Mouse (Mus musculus) heart, embryonic 10.5 days (tissue): Measurements from ENCODE around the gene Flywch1. TPM values are rescaled to one million over a fixed set of nuclear protein-coding genes. Genes with fewer than 3 reads are reported as not detected.

Experiments
- DNase-seq: peaks from one replicate; pipeline ENCODE4 v3.0.0-alpha.2; 2017; ENCODE audit warnings: low spot score
- H3K27ac ChIP-seq: fragments of 300-500 bp; sonication (generic); 2 replicates; pipeline ENCODE4 v1.5.1; 2016; ENCODE audit warnings: mild to moderate bottlenecking
- H3K27me3 ChIP-seq: fragments of 300-500 bp; sonication (generic); 2 replicates; pipeline ENCODE4 v1.6.1; 2016; ENCODE audit warnings: mild to moderate bottlenecking; ENCODE audit not compliant: poor library complexity, insufficient read depth, severe bottlenecking
- H3K36me3 ChIP-seq: fragments of 300-500 bp; sonication (generic); 2 replicates; pipeline ENCODE4 v1.6.1; 2016; ENCODE audit warnings: mild to moderate bottlenecking, moderate library complexity
- H3K4me1 ChIP-seq: fragments of 300-500 bp; sonication (generic); 2 replicates; pipeline ENCODE4 v1.6.1; 2016; ENCODE audit warnings: mild to moderate bottlenecking
- H3K4me3 ChIP-seq: fragments of 300-500 bp; sonication (generic); 2 replicates; pipeline ENCODE4 v1.5.1; 2016; ENCODE audit warnings: mild to moderate bottlenecking, moderate library complexity
- H3K9me3 ChIP-seq: fragments of 300-500 bp; sonication (generic); 2 replicates; pipeline ENCODE4 v1.6.1; 2016; ENCODE audit warnings: mild to moderate bottlenecking, moderate library complexity
- WGBS: fragments of 180-500 bp; shearing (Covaris S2); methylation state at CpG from one replicate; pipeline ENCODE4 v1.1.7; 2016; 5-methylcytosine and 5-hydroxymethylcytosine counted together
- polyA plus RNA-seq: library from polyadenylated mRNA; unstranded; fragments of >200 nt; fragmentation: Nextera tagmentation; extraction: Ambion mirVana; gene quantifications from 2 replicates; pipeline ENCODE4 v1.2.1, GENCODE M21; 2016

Flywch1 gene
- polyA plus RNA-seq, 1 experiment from 2014 or later, result 117 TPM

- peak; percentile 70 for DNase-seq
- WGBS, result 77% methylated on average over 3 of the region's 3 CpGs
- H3K9me3 ChIP-seq, result no peaks in the 10 kb centered on the region
- peaks cover 32% of the 10 kb centered on the region for H3K4me1 ChIP-seq
- peaks cover 7% of the 10 kb centered on the region for H3K36me3 ChIP-seq
- no peak overlapping the region for H3K4me3 ChIP-seq
- H3K27ac ChIP-seq, result no peak overlapping the region
- peaks cover 66% of the 10 kb centered on the region for H3K27me3 ChIP-seq
Measured at GRCm38 (mm10) chr17:23746767-23747166, 24.6 kb downstream of the Flywch1 start.

- no peak overlapping the region for H3K27ac ChIP-seq
- peak overlapping the region; percentile 47 for H3K4me3 ChIP-seq
- peaks cover 32% of the 10 kb centered on the region for H3K4me1 ChIP-seq
- no peaks in the 10 kb centered on the region for H3K9me3 ChIP-seq
- WGBS, result 2% methylated on average over 12 of the region's 12 CpGs
- peaks cover 2% of the 10 kb centered on the region for H3K36me3 ChIP-seq
- H3K27me3 ChIP-seq, result peaks cover 71% of the 10 kb centered on the region
- peak; percentile 72 for DNase-seq
Measured at GRCm38 (mm10) chr17:23746311-23746710, 25.1 kb downstream of the Flywch1 start.

GRCm38 (mm10) chr17:23745301-23746251 is 25.8 kb downstream of the Flywch1 start, which contains the start of gene Kremen2:
Kremen2 (minus strand) TSS chr17:23745833.
- H3K36me3 ChIP-seq, result no peaks in the 10 kb centered on the region
- H3K4me1 ChIP-seq, result peaks cover 36% of the 10 kb centered on the region
- no peak for DNase-seq
- WGBS, result under 1% methylated on average over 44 of the region's 45 CpGs
- no peaks in the 10 kb centered on the region for H3K9me3 ChIP-seq
- H3K4me3 ChIP-seq, result peak within 1 kb of the TSS; percentile 47
- no peak within 1 kb of the TSS for H3K27ac ChIP-seq
- H3K27me3 ChIP-seq, result peaks cover 78% of the 10 kb centered on the region

- 3% methylated on average over 14 of the region's 14 CpGs for WGBS
- H3K27ac ChIP-seq, result no peak overlapping the region
- peak; percentile 75 for DNase-seq
Measured at GRCm38 (mm10) chr17:23744651-23745050, 26.8 kb downstream of the Flywch1 start.

GRCm38 (mm10) chr17:23744076-23744475 is 27.3 kb downstream of the Flywch1 start:
- H3K4me1 ChIP-seq, result peaks cover 50% of the 10 kb centered on the region
- no peaks in the 10 kb centered on the region for H3K9me3 ChIP-seq
- no peak overlapping the region for H3K27ac ChIP-seq
- 16% methylated on average over 8 of the region's 8 CpGs for WGBS
- peaks cover 86% of the 10 kb centered on the region for H3K27me3 ChIP-seq
- H3K36me3 ChIP-seq, result no peaks in the 10 kb centered on the region
- DNase-seq, result no peak
- 0 out of 2 replicates have a peak overlapping the region, but pooled peaks have one; percentile 47 for H3K4me3 ChIP-seq

More at GRCm38 (mm10) chr17:23744651-23745050, 26.8 kb downstream of the Flywch1 start:
- H3K27me3 ChIP-seq, result peaks cover 81% of the 10 kb centered on the region
- H3K4me1 ChIP-seq, result peaks cover 44% of the 10 kb centered on the region
- H3K36me3 ChIP-seq, result no peaks in the 10 kb centered on the region
- H3K4me3 ChIP-seq, result peak overlapping the region; percentile 47
- no peaks in the 10 kb centered on the region for H3K9me3 ChIP-seq

GRCm38 (mm10) chr17:23742941-23743340 is 28.5 kb downstream of the Flywch1 start:
- H3K27ac ChIP-seq, result no peak overlapping the region
- WGBS, result 59% methylated on average over 12 of the region's 12 CpGs
- peak; percentile 70 for DNase-seq
- H3K4me1 ChIP-seq, result peaks cover 57% of the 10 kb centered on the region
- H3K36me3 ChIP-seq, result peaks cover under 1% of the 10 kb centered on the region; the same call in 1 of the 2 replicates
- H3K27me3 ChIP-seq, result peaks cover 93% of the 10 kb centered on the region
- H3K4me3 ChIP-seq, result peak overlapping the region; percentile 41; the same call in 1 of the 2 replicates
- H3K9me3 ChIP-seq, result no peaks in the 10 kb centered on the region

- WGBS, result 7% methylated on average over 44 of the region's 44 CpGs
- peaks cover 93% of the 10 kb centered on the region for H3K27me3 ChIP-seq
- no peak overlapping the region for H3K27ac ChIP-seq
- H3K4me1 ChIP-seq, result peaks cover 63% of the 10 kb centered on the region
- peak overlapping the region; percentile 41 for H3K4me3 ChIP-seq
- peaks cover 7% of the 10 kb centered on the region for H3K36me3 ChIP-seq
- H3K9me3 ChIP-seq, result no peaks in the 10 kb centered on the region
- peak; percentile 70 for DNase-seq
Measured at GRCm38 (mm10) chr17:23742210-23742793, 29.1 kb downstream of the Flywch1 start.

GRCm38 (mm10) chr17:23741359-23742209 is 29.8 kb downstream of the Flywch1 start:
- WGBS, result 47% methylated on average over 38 of the region's 38 CpGs
- Histone ChIP-seq H3K9me3 (no peaks in the 10 kb centered on the region), H3K27me3 (peaks cover 93% of the 10 kb centered on the region), H3K27ac (no peak overlapping the region), H3K4me3 (peak overlapping the region; percentile 41; the same call in 1 of the 2 replicates), H3K36me3 (peaks cover 14% of the 10 kb centered on the region), H3K4me1 (peaks cover 63% of the 10 kb centered on the region)
- no peak for DNase-seq

GRCm38 (mm10) chr17:23740598-23741021 is 30.8 kb downstream of the Flywch1 start, which contains the start of gene Paqr4:
Paqr4 (minus strand) TSS chr17:23740867.
- no peak for DNase-seq
- 4% methylated on average over 13 of the region's 13 CpGs for WGBS
- Histone ChIP-seq H3K9me3 (no peaks in the 10 kb centered on the region), H3K27ac (peak within 1 kb of the TSS; percentile 72), H3K4me1 (peaks cover 54% of the 10 kb centered on the region), H3K27me3 (peaks cover 87% of the 10 kb centered on the region), H3K4me3 (peak within 1 kb of the TSS; percentile 68), H3K36me3 (peaks cover 18% of the 10 kb centered on the region)

- peak; percentile 95 for DNase-seq
- Histone ChIP-seq H3K36me3 (peaks cover 23% of the 10 kb centered on the region), H3K4me3 (peak overlapping the region; percentile 68), H3K4me1 (peaks cover 49% of the 10 kb centered on the region), H3K9me3 (no peaks in the 10 kb centered on the region), H3K27ac (peak overlapping the region; percentile 72), H3K27me3 (peaks cover 86% of the 10 kb centered on the region)
- WGBS, result under 1% methylated on average over 46 of the region's 46 CpGs
Measured at GRCm38 (mm10) chr17:23740136-23740584, 31.2 kb downstream of the Flywch1 start.

- Histone ChIP-seq H3K27me3 (peaks cover 79% of the 10 kb centered on the region), H3K4me1 (peaks cover 43% of the 10 kb centered on the region), H3K4me3 (peak overlapping the region; percentile 68), H3K27ac (peak overlapping the region; percentile 72), H3K36me3 (peaks cover 26% of the 10 kb centered on the region), H3K9me3 (no peaks in the 10 kb centered on the region)
- peak; percentile 75 for DNase-seq
- under 1% methylated on average over 48 of the region's 48 CpGs for WGBS
Measured at GRCm38 (mm10) chr17:23739202-23740135, 31.9 kb downstream of the Flywch1 start.
